Mouse (Mus musculus): ENCODE data around the gene Rab44.

Rab44 gene

GRCm38 (mm10) chr17:29170431-29171000 is 56.6 kb downstream of the Rab44 start:
- peak; percentile 50 to 57 for DNase-seq

GRCm38 (mm10) chr17:29171001-29171772 is 57.2 kb downstream of the Rab44 start:
- peak; percentile 83 to 91 for DNase-seq

GRCm38 (mm10) chr17:29172062-29172461 is 58.1 kb downstream of the Rab44 start:
- peak in 1 of 2 experiments; percentile 20 for DNase-seq

GRCm38 (mm10) chr17:29173165-29173564 is 59.2 kb downstream of the Rab44 start:
- no peak for DNase-seq

GRCm38 (mm10) chr17:29175693-29176092 is 61.7 kb downstream of the Rab44 start:
- no peak for DNase-seq

GRCm38 (mm10) chr17:29176391-29177267 is 62.7 kb downstream of the Rab44 start:
- DNase-seq = peak in 1 of 2 experiments; percentile 67

GRCm38 (mm10) chr17:29178503-29179059 is 64.6 kb downstream of the Rab44 start:
- no peak for DNase-seq

GRCm38 (mm10) chr17:29179917-29180316 is 66.0 kb downstream of the Rab44 start:
- DNase-seq = no peak

GRCm38 (mm10) chr17:29180406-29181127 is 66.6 kb downstream of the Rab44 start:
- DNase-seq = no peak

GRCm38 (mm10) chr17:29181751-29182150 is 67.8 kb downstream of the Rab44 start:
- no peak for DNase-seq

GRCm38 (mm10) chr17:29183162-29183561 is 69.2 kb downstream of the Rab44 start:
- no peak for DNase-seq

- no peak for DNase-seq
These were observed 71.6 kb downstream of the Rab44 start for GRCm38 (mm10) chr17:29185376-29186046.

GRCm38 (mm10) chr17:29186989-29187859 is 73.3 kb downstream of the Rab44 start:
- no peak for DNase-seq

- DNase-seq = no peak
These were observed 75.0 kb downstream of the Rab44 start for GRCm38 (mm10) chr17:29188989-29189388.

- DNase-seq = no peak
These were observed 81.6 kb downstream of the Rab44 start for GRCm38 (mm10) chr17:29195579-29195978.
